Mouse (Mus musculus) small intestine, adult 2 months (tissue): ENCODE measurements around the gene Slc38a8.

ENCODE experiments used
- CTCF ChIP-seq: fragments of 200-500 bp; IDR thresholded peaks from 2 replicates; pipeline ENCODE4 v1.5.1; 2012; ENCODE audit warnings: low read depth, mild to moderate bottlenecking, control low read depth, inconsistent platforms, low read length, moderate library complexity, mixed read lengths; ENCODE audit not compliant: insufficient replicate concordance, insufficient read length; ENCODE audit errors: extremely low read depth
- POLR2A ChIP-seq: fragments of 200-500 bp; IDR thresholded peaks from 2 replicates; pipeline ENCODE4 v1.6.1; 2012; ENCODE audit warnings: low read depth, mild to moderate bottlenecking, control low read depth, inconsistent platforms, low read length, moderate library complexity

DNA sequence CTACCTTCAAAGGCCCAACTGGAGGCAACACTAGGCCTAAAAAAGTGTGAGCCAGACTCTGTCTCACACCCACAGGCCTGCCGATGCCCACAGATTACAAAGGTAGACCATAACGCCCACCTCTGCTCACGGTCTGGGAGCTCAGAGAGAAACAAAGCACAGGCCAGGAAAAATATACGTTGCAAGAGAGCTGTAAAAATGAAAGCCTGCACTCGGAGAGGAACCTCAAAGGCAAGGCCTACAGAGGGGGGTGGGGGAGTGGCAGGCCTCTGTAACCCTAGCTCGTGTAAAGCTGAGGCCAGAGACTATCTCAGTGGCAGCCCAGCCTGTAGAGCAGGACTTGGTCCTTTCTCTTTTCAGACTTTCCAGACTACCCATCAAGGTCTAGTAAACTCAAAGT is 43.7 kb upstream of the Slc38a8 start:
- TF ChIP-seq POLR2A (no peak), CTCF (no peak)
